Mouse (Mus musculus) neutrophil, adult 59 days (primary cell): ENCODE results near the gene Olfr923. TPM values are rescaled to one million over a fixed set of nuclear protein-coding genes. Genes with fewer than 3 reads are reported as not detected.

Source experiments
- total RNA-seq, 2 experiments: library from RNA; stranded (reverse); gene quantifications; 1 replicate in 1 of 2; 2 replicates in 1 of 2; pipeline ENCODE4 v1.2.4; 2023

The Olfr923 gene
- total RNA-seq = not detected

DNA sequence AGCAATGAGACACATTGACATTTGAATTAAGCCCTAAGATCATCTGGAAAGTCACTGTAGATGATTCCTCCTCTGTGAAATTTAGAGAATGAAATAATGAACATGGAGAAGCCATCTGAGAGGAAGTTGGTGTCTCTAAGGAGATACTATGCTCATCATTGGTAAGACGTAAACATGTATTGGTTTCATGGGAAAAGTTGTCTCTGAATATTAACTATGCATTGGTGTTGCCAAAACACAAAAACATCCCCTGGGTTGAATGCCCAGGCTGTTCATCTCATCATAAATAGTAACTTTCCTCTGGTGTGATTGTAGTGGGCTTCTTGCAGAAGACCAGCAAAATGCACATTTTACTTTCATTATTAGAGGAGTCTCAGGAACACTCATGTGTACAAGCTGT lies at the start of gene Olfr923:
Olfr923 (plus strand) TSS at position 301 of the 400 bp plus-strand sequence.

DNA sequence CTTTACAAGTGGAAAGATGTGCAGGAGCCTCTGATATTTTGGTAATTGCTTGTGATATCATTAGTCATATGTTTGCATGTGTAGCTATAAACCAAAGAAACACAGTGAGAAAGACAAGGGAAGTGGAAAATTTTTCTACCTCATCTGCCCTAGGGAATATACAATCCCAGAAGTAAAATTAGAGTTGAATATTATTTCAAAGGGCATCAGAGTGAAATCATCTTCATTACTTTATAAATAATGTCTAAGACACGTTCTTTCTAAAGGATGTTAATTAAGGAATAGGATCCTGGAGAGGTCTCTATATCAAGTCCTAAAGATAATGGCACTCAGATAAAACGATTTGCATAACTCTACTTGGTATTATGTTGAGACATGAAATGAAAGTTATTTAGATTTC lies 12.0 kb upstream of the Olfr923 start, which contains the start of gene Olfr922:
Olfr922 (plus strand) TSS at position 301 of the 400 bp plus-strand sequence.

DNA sequence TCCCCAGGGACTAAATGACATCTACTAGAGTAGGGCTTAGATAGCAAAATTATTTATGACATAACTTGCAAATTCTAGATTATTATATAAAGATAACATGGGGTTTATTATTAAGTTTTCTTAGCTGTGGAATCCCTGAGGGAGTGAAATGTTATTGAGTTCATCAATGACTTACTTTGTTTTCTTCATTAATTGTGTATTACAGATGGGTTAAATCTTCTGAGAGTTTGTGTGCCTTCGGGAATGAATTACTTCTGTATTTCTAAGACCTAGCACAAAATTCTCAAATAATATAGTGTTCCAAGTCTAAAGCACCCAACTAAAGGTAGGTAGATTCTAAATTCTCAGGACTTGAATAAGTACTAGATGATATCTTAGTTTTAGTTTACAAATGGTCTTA lies 17.8 kb downstream of the Olfr923 start, which contains the start of gene Olfr924:
Olfr924 (plus strand) TSS at position 301 of the 400 bp plus-strand sequence.

DNA sequence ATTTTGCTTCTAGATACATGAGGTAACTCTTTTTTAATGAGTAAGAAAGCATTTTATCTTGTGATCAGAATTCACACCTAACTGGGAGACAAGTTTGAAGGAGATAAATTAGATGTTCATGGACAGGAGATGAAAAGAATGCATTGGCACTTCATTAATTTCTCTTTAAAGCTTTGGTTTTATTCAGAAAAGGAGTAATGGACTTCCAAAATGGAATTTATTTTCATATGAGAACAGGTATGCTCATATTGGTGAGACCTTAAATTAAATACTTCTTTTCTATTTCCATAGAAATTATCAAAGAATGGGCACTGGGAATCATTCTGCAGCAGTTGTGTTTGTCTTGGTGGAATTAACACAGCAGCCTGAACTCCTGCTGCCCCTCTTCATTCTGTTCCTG lies 28.4 kb downstream of the Olfr923 start, which contains the start of gene Olfr26:
Olfr26 (plus strand) TSS at position 301 of the 400 bp plus-strand sequence.

DNA sequence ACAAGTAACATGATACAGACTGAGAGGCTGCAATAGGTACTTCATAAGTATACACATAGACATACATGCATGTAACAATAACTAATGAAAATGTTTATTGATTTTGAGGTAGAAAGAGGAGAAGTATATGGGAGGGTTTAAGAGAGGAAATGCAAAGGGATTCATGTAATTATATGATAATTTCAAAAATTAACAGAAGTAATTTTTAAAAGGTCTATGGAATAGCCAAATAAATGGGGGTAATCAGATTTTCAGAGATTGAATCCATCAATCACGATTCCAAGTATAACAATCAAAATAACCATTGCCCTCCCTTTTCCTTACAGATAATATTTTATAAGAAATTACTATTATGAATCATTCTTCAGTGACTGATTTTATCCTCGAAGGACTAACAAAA lies 50.5 kb downstream of the Olfr923 start, which contains the start of gene Olfr926:
Olfr926 (plus strand) TSS at position 301 of the 400 bp plus-strand sequence.

Other genes with a start within 250 kb of the Olfr923 start
- gene Olfr912, start 246.4 kb upstream of the Olfr923 start, total RNA-seq = not detected
- not detected for gene Olfr913, start 233.8 kb upstream of the Olfr923 start, total RNA-seq
- gene Olfr914, start 221.4 kb upstream of the Olfr923 start, total RNA-seq = not detected
- gene Olfr916, start 166.7 kb upstream of the Olfr923 start, total RNA-seq = not detected
- not detected for gene Olfr917, start 160.7 kb upstream of the Olfr923 start, total RNA-seq
- not detected for gene Olfr918, start 151.9 kb upstream of the Olfr923 start, total RNA-seq
- gene Olfr919, start 122.9 kb upstream of the Olfr923 start, total RNA-seq = not detected
- 10 to 100 TPM; 20.1 to 32.2 TPM for gene Vwa5a, start 108.3 kb upstream of the Olfr923 start, total RNA-seq
- under 1 TPM; 0.07 to 0.18 TPM for gene Olfr920, start 74.2 kb upstream of the Olfr923 start, total RNA-seq
- not detected for gene Olfr921, start 53.5 kb upstream of the Olfr923 start, total RNA-seq
- gene Olfr922, start 11.9 kb upstream of the Olfr923 start, total RNA-seq = not detected
- not detected for gene Olfr924, start 17.9 kb downstream of the Olfr923 start, total RNA-seq
- not detected for gene Olfr26, start 28.5 kb downstream of the Olfr923 start, total RNA-seq
- not detected for gene Olfr926, start 50.6 kb downstream of the Olfr923 start, total RNA-seq
- not detected for gene Olfr930, start 103.3 kb downstream of the Olfr923 start, total RNA-seq
- not detected for gene Olfr933, start 145.8 kb downstream of the Olfr923 start, total RNA-seq
- gene Olfr934, start 161.8 kb downstream of the Olfr923 start, total RNA-seq = not detected
- not detected for gene Olfr935, start 173.1 kb downstream of the Olfr923 start, total RNA-seq
- gene Olfr146, start 196.8 kb downstream of the Olfr923 start, total RNA-seq = not detected
- gene Olfr937, start 238.4 kb downstream of the Olfr923 start, total RNA-seq = not detected